Mouse (Mus musculus): ENCODE results near the gene Fam163a.

Fam163a gene

DNA sequence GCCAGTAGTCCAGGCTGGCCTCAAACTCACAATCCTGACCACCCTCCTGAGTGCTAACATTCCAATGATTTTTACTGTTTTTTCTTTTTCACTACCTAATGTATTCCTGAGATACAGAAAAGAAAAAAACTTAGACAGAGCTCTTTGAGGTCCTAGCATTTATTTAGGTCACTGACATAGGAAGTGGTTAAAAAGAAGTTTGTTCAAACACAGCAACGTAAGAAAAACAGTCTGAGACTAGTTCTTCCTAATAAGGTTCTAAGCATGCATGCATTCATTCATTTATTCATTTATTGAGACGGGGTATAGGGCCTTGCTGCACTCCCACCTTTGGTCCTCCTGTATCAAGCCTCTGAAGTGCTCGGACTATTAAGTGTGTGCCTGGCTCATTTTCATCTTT lies 177.0 kb downstream of the Fam163a start:
- DNase-seq (ENCODE audit: low read depth), result no peak
